Mouse (Mus musculus) heart, postnatal 14 days (tissue): ENCODE results near the gene Slc12a6. TPM values are rescaled to one million over a fixed set of nuclear protein-coding genes. Genes with fewer than 3 reads are reported as not detected.
"Not testable (repeated sequence)": the region's sequence is repeated elsewhere in the genome, so short reads cannot be mapped to it uniquely, and the experiment has no call there.

Source experiments
- DNase-seq, 2 experiments: peaks; one replicate each; pipeline ENCODE4 v3.0.0; 2021 to 2022
- intact Hi-C: fragments of 180-260 bp; cut with DNase I; formaldehyde crosslinking; loops from one replicate; pipeline ENCODE4 v1.15.1; 2025
- total RNA-seq, 2 experiments: library from RNA; stranded (reverse); gene quantifications; 2 replicates each; pipeline ENCODE4 v1.2.3; 2021

Slc12a6 gene
- total RNA-seq, 2 experiments from 2014 or later: 40.7 to 42.8 TPM

- DNase-seq: peak; percentile 76 to 83
- intact Hi-C loops: loop anchor here (2.0 to 10.0 kb wide), 5 partner anchors 23 to 223 kb away; partner anchors contain the start of genes Chrm5, Emc4, Emc7 and Lpcat4
Observed at GRCm38 (mm10) chr2:112261748-112262653, 3.6 kb upstream of the Slc12a6 start, which contains the start of gene Nop10. Nop10 (plus strand) TSS chr2:112261926.

GRCm38 (mm10) chr2:112262779-112263295, 2.8 kb upstream of the Slc12a6 start:
- intact Hi-C loops: loop anchor here (2.0 to 10.0 kb wide), 5 partner anchors 24 to 222 kb away; partner anchors contain the start of genes Chrm5, Emc4, Emc7 and Lpcat4
- no peak for DNase-seq

GRCm38 (mm10) chr2:112264364-112264763, 1.3 kb upstream of the Slc12a6 start:
- intact Hi-C loops: loop anchor here (5.0 to 10.0 kb wide), 4 partner anchors 70 to 220 kb away; partner anchors contain the start of genes Chrm5, Emc4 and Emc7
- no peak for DNase-seq

GRCm38 (mm10) chr2:112266242-112266592, 592 bp downstream of the Slc12a6 start, which contains the start of gene Gm21985:
Gm21985 (plus strand) TSS chr2:112266314.
- peak; percentile 72 to 73 for DNase-seq
- intact Hi-C loops: loop anchor here (10.0 kb wide), 3 partner anchors 69 to 219 kb away; partner anchors contain the start of genes Chrm5 and Emc7

GRCm38 (mm10) chr2:112266780-112267179, 1.2 kb downstream of the Slc12a6 start:
- DNase-seq: peak; percentile 16 to 40
- intact Hi-C loops: loop anchor here (10.0 kb wide), 3 partner anchors 68 to 218 kb away; partner anchors contain the start of genes Chrm5 and Emc7

GRCm38 (mm10) chr2:112267547-112268269, 2.1 kb downstream of the Slc12a6 start:
- intact Hi-C loops: loop anchor here (10.0 kb wide), 3 partner anchors 67 to 217 kb away; partner anchors contain the start of genes Chrm5 and Emc7
- no peak for DNase-seq

- no peak for DNase-seq
- intact Hi-C loops: no loop called here
Observed at GRCm38 (mm10) chr2:112270011-112270410, 4.4 kb downstream of the Slc12a6 start.

GRCm38 (mm10) chr2:112272909-112273308, 7.3 kb downstream of the Slc12a6 start:
- no peak for DNase-seq
- intact Hi-C loops: no loop called here

GRCm38 (mm10) chr2:112273474-112273873, 7.8 kb downstream of the Slc12a6 start:
- no peak for DNase-seq
- intact Hi-C loops: no loop called here

- no peak for DNase-seq
- intact Hi-C loops: no loop called here
Observed at GRCm38 (mm10) chr2:112276870-112277269, 11.2 kb downstream of the Slc12a6 start.

- DNase-seq: no peak
- intact Hi-C loops: no loop called here
Observed at GRCm38 (mm10) chr2:112282846-112283245, 17.2 kb downstream of the Slc12a6 start.

- peak; percentile 66 to 71 for DNase-seq
- intact Hi-C loops: no loop called here
Observed at GRCm38 (mm10) chr2:112284363-112285030, 18.9 kb downstream of the Slc12a6 start.

GRCm38 (mm10) chr2:112285031-112285390, 19.4 kb downstream of the Slc12a6 start:
- no peak for DNase-seq
- intact Hi-C loops: no loop called here

GRCm38 (mm10) chr2:112286062-112286461, 20.4 kb downstream of the Slc12a6 start:
- DNase-seq, intact Hi-C loops: not testable (repeated sequence)

GRCm38 (mm10) chr2:112287059-112287458, 21.4 kb downstream of the Slc12a6 start:
- no peak for DNase-seq
- intact Hi-C loops: no loop called here

- no peak for DNase-seq
- intact Hi-C loops: no loop called here
Observed at GRCm38 (mm10) chr2:112289507-112289906, 23.9 kb downstream of the Slc12a6 start.

GRCm38 (mm10) chr2:112292823-112293222, 27.2 kb downstream of the Slc12a6 start:
- intact Hi-C loops: no loop called here
- no peak for DNase-seq

GRCm38 (mm10) chr2:112296211-112296610, 30.6 kb downstream of the Slc12a6 start:
- no peak for DNase-seq
- intact Hi-C loops: no loop called here

- intact Hi-C loops: no loop called here
- DNase-seq: no peak
Observed at GRCm38 (mm10) chr2:112298221-112298620, 32.6 kb downstream of the Slc12a6 start.

- no peak for DNase-seq
- intact Hi-C loops: no loop called here
Observed at GRCm38 (mm10) chr2:112308671-112309070, 43.0 kb downstream of the Slc12a6 start.
